Mouse (Mus musculus): ENCODE data around the gene Ddah1. TPM values are rescaled to one million over a fixed set of nuclear protein-coding genes. Genes with fewer than 3 reads are reported as not detected.

Ddah1 gene
- polyA plus RNA-seq, 1 experiment: not detected

DNA sequence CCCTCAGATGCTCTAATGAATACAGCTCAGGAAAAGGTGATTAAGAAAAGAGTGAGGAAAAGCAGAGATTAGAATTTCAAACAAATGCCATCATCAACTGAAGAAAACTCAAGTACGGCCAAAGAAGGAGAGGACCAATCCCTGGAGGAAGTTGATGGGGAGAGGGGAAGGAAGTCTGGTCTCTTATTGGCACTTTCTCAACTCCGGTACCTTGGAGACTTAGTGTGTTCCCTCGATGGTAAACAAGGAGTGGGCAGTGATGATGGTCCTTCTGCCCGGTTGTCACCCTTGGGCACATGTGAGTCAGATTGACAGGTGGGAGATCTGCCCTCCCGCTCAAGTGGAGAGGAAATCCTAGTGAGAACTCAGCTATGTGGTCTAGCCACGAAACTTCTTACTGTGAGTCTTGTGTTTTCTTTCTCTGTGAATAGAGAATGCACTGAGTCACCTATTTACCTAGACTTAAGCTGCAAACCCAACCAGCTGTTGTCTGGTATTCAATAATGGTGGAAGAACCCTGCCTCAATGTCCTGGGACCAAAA is 129.0 kb downstream of the Ddah1 start:
- Histone ChIP-seq H3K9me3 (peaks cover 5% of the 10 kb centered on the region), H3K36me3 (replicated peaks; ENCODE audit: low read length) (no peaks in the 10 kb centered on the region), H3K27me3 (replicated peaks) (peaks cover 4% of the 10 kb centered on the region), H3K4me3 (replicated peaks) (no peak overlapping the region), H3K4me1 (peaks cover 4% of the 10 kb centered on the region; the same call in 1 of the 2 replicates)
- TF ChIP-seq FLI1 (IDR thresholded peaks at IDR 0.05; ENCODE audit: low read length): no peak
- TF ChIP-seq GATA1 (IDR thresholded peaks at IDR 0.05; ENCODE audit: borderline replicate concordance, low read length): no peak

DNA sequence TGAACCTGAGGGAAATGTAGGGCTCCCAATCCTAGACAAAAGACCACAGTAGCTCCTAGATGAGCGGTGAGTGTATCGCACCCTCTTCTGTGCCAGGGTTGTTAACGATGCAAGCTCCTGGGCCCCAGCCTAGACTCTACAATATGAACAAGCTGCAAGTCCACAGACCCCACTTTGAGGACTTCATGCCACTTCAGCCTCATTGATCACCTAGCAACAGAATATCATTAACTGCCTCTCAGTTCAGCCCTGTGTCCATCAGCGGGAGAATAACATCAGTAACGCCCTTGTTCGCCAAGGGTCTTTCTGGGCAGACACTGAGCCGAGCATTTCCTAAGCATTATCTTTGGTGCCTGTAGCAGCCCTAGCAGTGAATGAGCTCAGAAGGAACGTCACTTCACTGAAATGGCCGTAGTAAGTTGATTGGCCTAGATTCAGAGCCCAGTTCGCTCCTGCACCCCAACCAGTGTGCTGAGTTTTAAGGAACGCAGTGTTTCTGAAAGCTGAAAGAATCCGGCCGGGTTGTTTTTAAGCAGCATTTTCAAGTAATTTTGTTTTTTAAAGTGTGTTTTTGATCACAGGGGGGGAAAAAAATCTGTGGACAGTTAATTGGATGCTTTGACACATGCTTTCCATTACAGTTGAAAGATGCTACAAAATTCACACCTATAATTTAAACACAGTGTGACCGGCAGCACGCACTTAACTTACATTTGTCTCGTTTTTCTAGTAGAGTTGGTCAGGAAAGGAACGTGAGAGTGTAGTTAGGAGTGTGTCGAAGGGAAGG is 132.1 kb downstream of the Ddah1 start:
- TF ChIP-seq GATA1 (IDR thresholded peaks at IDR 0.05; ENCODE audit: borderline replicate concordance, low read length): no peak
- TF ChIP-seq FLI1 (IDR thresholded peaks at IDR 0.05; ENCODE audit: low read length): no peak
- no peaks in the 10 kb centered on the region for H3K9me3 ChIP-seq
- peaks cover 4% of the 10 kb centered on the region for H3K27me3 ChIP-seq (replicated peaks)
- no peaks in the 10 kb centered on the region for H3K36me3 ChIP-seq (replicated peaks; ENCODE audit: low read length)
- no peak overlapping the region for H3K4me3 ChIP-seq (replicated peaks)
- peaks cover 4% of the 10 kb centered on the region; the same call in 1 of the 2 replicates for H3K4me1 ChIP-seq

DNA sequence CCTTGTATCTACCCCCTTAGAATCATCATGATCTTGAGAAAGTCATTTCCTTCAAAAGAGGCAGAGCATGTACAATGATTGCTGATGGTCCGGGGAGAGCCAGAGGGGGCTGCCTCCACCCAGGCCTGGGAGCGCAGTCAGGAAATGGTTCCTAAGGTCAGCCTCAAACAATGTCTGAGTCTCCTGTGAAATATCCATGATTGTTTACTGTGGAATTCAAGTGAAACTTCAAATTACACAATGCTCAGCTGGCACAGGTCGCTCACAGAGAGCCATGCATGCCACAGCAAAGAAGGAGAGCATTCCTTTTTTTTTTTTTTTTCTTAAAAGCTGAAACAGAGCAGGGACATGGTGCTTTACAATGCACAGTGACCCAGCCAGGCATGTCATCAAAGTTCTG is 134.0 kb downstream of the Ddah1 start:
- H3K4me1 ChIP-seq: peaks cover 2% of the 10 kb centered on the region; the same call in 1 of the 2 replicates
- H3K9me3 ChIP-seq: peaks cover 3% of the 10 kb centered on the region; the same call in 1 of the 2 replicates
- no peaks in the 10 kb centered on the region for H3K36me3 ChIP-seq (replicated peaks; ENCODE audit: low read length)
- no peak for TF ChIP-seq GATA1 (IDR thresholded peaks at IDR 0.05; ENCODE audit: borderline replicate concordance, low read length)
- TF ChIP-seq FLI1 (IDR thresholded peaks at IDR 0.05; ENCODE audit: low read length): no peak
- H3K4me3 ChIP-seq (replicated peaks): no peak overlapping the region
- peaks cover 6% of the 10 kb centered on the region for H3K27me3 ChIP-seq (replicated peaks)

DNA sequence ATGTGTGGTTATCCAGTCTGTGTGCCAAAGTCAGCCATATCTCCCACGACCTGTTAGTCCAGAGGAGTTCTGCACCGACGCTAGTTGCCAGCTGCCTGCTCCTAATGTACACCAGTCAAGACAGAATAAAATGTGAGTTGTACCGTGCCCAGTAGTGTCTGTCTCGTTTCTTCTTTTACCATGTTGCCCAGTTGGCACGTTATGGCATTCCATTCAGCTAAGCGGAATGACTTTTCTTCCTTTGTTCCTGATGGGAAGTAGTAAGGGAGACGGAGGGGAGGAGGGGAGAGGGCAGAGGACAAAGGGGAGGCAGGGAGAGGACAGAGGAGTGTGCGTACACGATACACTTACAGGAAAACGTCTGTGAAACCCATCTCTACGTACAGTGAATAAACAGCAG is 135.7 kb downstream of the Ddah1 start:
- Histone ChIP-seq H3K4me3 (replicated peaks) (no peak overlapping the region), H3K4me1 (no peaks in the 10 kb centered on the region), H3K9me3 (peaks cover 3% of the 10 kb centered on the region; the same call in 1 of the 2 replicates), H3K36me3 (replicated peaks; ENCODE audit: low read length) (no peaks in the 10 kb centered on the region), H3K27me3 (replicated peaks) (peaks cover 6% of the 10 kb centered on the region)
- TF ChIP-seq FLI1 (IDR thresholded peaks at IDR 0.05; ENCODE audit: low read length): no peak
- TF ChIP-seq GATA1 (IDR thresholded peaks at IDR 0.05; ENCODE audit: borderline replicate concordance, low read length): no peak

DNA sequence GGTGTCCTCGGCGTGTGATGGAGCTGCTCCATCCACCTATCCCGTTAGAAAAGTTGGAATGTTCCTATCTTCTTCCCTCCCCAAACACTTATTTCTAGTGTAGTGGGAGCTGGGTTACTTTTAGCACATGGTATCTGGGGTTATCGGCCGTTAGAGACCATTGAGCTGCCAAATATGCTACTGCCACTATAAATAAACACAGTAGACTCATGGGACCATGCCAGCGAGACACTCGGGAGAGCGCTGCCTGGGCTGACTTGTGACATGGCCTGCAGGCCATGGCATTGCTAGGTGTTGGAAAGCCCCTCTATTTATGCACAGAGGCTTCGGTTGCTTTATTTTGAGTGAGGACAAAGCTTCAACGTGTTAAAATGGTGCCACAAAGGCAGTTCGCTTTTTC is 139.3 kb downstream of the Ddah1 start:
- TF ChIP-seq FLI1 (IDR thresholded peaks at IDR 0.05; ENCODE audit: low read length) (no peak), GATA1 (IDR thresholded peaks at IDR 0.05; ENCODE audit: borderline replicate concordance, low read length) (no peak)
- Histone ChIP-seq H3K9me3 (peaks cover 12% of the 10 kb centered on the region; the same call in 1 of the 2 replicates), H3K4me3 (replicated peaks) (no peak overlapping the region), H3K36me3 (replicated peaks; ENCODE audit: low read length) (no peaks in the 10 kb centered on the region), H3K4me1 (no peaks in the 10 kb centered on the region), H3K27me3 (replicated peaks) (peaks cover 6% of the 10 kb centered on the region)

DNA sequence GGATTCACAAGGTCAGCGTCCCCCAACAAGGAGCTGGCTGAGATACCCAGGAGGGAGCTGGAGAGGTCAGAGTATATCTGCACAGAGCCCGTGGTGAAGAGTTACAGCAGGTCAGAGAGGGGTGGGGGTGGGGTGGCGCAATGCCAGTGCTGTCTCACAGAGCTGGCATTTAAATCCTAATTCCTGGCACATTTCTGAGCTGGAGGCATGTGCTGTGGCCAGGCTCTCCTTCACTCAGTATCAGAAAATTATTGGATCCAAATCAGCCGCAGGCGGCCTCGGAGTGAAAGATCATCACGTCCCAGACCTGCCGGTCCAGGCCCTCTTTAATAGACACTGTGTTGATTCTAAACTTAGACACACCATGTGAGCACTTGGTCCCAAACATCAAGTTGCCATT is 141.4 kb downstream of the Ddah1 start:
- Histone ChIP-seq H3K36me3 (replicated peaks; ENCODE audit: low read length) (no peaks in the 10 kb centered on the region), H3K27me3 (replicated peaks) (peaks cover 6% of the 10 kb centered on the region), H3K4me3 (replicated peaks) (no peak overlapping the region), H3K4me1 (no peaks in the 10 kb centered on the region), H3K9me3 (peaks cover 12% of the 10 kb centered on the region; the same call in 1 of the 2 replicates)
- no peak for TF ChIP-seq FLI1 (IDR thresholded peaks at IDR 0.05; ENCODE audit: low read length)
- TF ChIP-seq GATA1 (IDR thresholded peaks at IDR 0.05; ENCODE audit: borderline replicate concordance, low read length): no peak

DNA sequence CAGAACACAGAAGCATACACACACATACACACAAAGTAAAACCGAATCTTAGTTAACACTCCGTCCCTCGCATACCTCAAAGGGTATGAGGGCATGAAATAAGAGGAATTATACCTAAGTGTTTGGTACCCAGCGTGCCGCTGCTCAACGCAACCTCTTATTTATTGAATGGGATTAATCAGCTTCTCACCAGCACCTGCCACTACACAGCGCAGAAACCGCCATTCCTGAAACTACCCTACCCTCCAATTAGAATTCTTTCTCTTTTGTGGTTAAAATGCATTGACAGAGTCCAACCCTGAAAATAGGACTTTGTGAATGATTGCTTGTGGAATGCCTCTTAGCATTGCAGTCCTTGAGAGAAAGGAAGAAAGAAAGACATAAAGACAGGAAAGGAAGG is 145.1 kb downstream of the Ddah1 start:
- TF ChIP-seq FLI1 (IDR thresholded peaks at IDR 0.05; ENCODE audit: low read length) (no peak), GATA1 (IDR thresholded peaks at IDR 0.05; ENCODE audit: borderline replicate concordance, low read length) (no peak)
- Histone ChIP-seq H3K4me3 (replicated peaks) (no peak overlapping the region), H3K4me1 (peaks cover 17% of the 10 kb centered on the region), H3K27me3 (replicated peaks) (peaks cover 12% of the 10 kb centered on the region), H3K9me3 (peaks cover 9% of the 10 kb centered on the region; the same call in 1 of the 2 replicates), H3K36me3 (replicated peaks; ENCODE audit: low read length) (no peaks in the 10 kb centered on the region)

DNA sequence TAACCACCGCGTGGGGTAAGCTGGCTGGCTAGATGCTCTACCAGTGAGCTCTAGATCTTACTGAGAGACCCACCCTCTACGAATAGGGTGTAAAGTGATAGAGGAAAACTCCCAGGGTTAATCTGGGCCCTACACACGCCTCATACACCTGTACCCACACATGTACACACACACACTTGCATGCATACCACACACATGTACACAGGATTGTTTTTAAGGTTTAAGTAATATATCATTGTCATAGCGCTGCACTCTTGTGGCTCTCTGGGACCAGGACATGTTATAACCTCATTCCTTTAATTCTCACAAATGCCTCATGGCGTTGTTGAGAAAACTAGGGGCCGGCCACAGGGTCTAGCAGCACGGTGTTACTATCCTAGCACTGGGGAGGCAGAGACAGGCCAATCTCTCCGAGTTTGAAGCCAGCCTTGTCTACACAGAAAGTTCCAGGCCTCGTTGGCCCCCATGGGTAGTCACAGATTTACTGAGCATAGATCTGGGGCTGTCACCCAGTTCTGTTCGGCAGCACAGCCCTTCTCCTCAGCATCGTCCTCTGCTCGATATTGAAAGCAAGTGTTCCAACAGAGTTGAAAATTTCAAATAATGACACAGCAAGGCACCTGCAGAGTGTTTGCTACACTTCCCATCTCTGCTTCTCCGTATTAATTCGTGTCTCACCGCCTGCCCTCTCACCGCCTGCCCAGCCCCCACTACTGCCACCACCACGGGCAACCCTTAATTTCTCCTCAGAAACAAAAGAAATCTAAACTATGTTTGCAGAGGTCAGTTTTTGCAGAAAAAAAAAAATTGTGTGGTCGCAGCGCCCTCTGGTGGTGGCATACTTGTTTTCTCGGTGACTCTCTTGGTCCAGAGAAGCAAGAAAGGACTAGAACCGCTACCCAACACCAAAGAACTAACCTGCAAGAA is 146.6 kb downstream of the Ddah1 start:
- peaks cover 22% of the 10 kb centered on the region for H3K4me1 ChIP-seq

DNA sequence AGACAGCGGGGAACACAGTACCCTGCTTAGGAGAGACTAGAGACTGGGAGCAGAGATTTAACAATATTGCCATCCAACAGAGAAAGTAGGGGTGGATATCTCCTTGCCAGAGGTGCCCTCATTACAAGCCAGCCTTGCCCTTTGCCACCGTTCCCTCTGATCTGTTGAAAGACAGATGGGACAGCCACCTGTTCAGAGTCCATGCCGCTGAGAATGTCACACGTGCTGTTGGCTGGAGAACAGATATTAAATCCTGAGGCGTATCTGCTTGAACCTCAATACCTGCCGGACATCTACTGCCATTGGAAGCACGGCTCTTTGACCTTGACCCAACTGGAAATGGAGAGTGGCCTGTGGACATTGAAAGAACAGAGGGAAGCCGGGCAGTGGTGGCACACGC is 148.1 kb downstream of the Ddah1 start:
- no peaks in the 10 kb centered on the region for H3K36me3 ChIP-seq (replicated peaks; ENCODE audit: low read length)
- no peak overlapping the region for H3K4me3 ChIP-seq (replicated peaks)
- peaks cover 14% of the 10 kb centered on the region for H3K27me3 ChIP-seq (replicated peaks)
- H3K9me3 ChIP-seq: no peaks in the 10 kb centered on the region
- peaks cover 22% of the 10 kb centered on the region for H3K4me1 ChIP-seq
- no peak for TF ChIP-seq FLI1 (IDR thresholded peaks at IDR 0.05; ENCODE audit: low read length)
- TF ChIP-seq GATA1 (IDR thresholded peaks at IDR 0.05; ENCODE audit: borderline replicate concordance, low read length): no peak

More for the DNA sequence above, 146.6 kb downstream of the Ddah1 start:
- Histone ChIP-seq H3K9me3 (peaks cover 9% of the 10 kb centered on the region; the same call in 1 of the 2 replicates), H3K36me3 (replicated peaks; ENCODE audit: low read length) (no peaks in the 10 kb centered on the region), H3K4me3 (replicated peaks) (no peak overlapping the region), H3K27me3 (replicated peaks) (peaks cover 16% of the 10 kb centered on the region)
- TF ChIP-seq GATA1 (IDR thresholded peaks at IDR 0.05; ENCODE audit: borderline replicate concordance, low read length): no peak
- TF ChIP-seq FLI1 (IDR thresholded peaks at IDR 0.05; ENCODE audit: low read length): no peak

Measured in megakaryocyte, embryonic 14.5 days (primary cell).